Comparison of ENCODE assay signal across 28 mouse cellular contexts in the genomic region with DNA sequence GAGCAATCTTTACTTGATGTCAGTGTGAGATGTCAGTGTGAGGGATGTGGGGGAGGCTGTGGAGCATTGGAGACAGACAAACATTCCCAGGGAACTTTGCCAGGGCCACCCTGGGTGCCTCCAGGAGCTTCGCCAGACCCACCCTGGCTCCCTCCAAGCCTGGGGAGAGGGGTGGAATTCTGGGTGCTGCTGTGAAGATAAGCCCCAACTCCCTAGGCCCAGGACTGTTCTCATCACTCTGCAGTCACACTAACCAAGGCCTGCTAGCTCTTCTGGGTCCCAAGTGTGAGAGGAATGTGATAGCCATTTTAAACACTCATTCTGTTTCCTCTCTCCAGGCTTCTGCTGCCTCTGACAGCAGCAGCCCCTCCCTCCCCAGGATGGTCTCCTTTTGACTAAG. TPM values are rescaled to one million over a fixed set of nuclear protein-coding genes. Genes with fewer than 3 reads are reported as not detected.
DNase-seq lines count a peak whose midpoint lies in the region; ATAC-seq and TF ChIP-seq lines count a peak whose summit lies in the region.
"Had no signal": no experiment of that assay in that cellular context is flagged by ENCODE, and none has a peak within 500 bp of the region (broad histone marks: within the 10 kb centered on the region; RNA-seq: fewer than 3 reads in every experiment).

No protein-coding gene starts in this region.

- peaks cover 14% of the 10 kb centered on the region for H3K4me1 ChIP-seq in heart, embryonic 10.5 days
- peaks cover 2 to 18% of the 10 kb centered on the region in 2 experiments; a peak in 3 of 4 replicates for H3K4me1 ChIP-seq in heart, embryonic 14.5 days (ENCODE audit: control insufficient read depth in 2 of 2, insufficient read depth in 2 of 2, low read length in 2 of 2)
- H3K4me1 ChIP-seq in heart, postnatal 0 days (ENCODE audit: control insufficient read depth, insufficient read depth) = no peaks in the 10 kb centered on the region
- H3K4me1 ChIP-seq: embryonic facial prominence, embryonic 10.5 days; embryonic facial prominence, embryonic 13.5 days; forebrain, embryonic 12.5 days; forebrain, embryonic 15.5 days had no signal

- H3K27ac ChIP-seq in heart, embryonic 10.5 days = peak overlapping the region; percentile 42; the same call in 1 of the 2 replicates
- peak overlapping the region; percentile 19 to 55; a peak in 3 of 4 replicates for H3K27ac ChIP-seq in heart, embryonic 14.5 days (replicated peaks in 1 of 2; ENCODE audit: control insufficient read depth in 1 of 2, insufficient read depth in 1 of 2, low read depth in 2 of 2, low read length in 2 of 2)
- H3K27ac ChIP-seq in heart, postnatal 0 days (ENCODE audit: low read depth) = no peak overlapping the region
- H3K27ac ChIP-seq: embryonic facial prominence, embryonic 10.5 days; embryonic facial prominence, embryonic 13.5 days; forebrain, embryonic 12.5 days; forebrain, embryonic 15.5 days; hindbrain, embryonic 14.5 days; hindbrain, postnatal 0 days had no signal

- 47% methylated on average over 1 of the region's 1 CpGs for WGBS in heart, embryonic 10.5 days
- WGBS in heart, embryonic 14.5 days = 10% methylated on average over 1 of the region's 1 CpGs
- 31% methylated on average over 1 of the region's 1 CpGs for WGBS in heart, postnatal 0 days

- no peak overlapping the region for H3K4me2 ChIP-seq in heart, embryonic 14.5 days (ENCODE audit: low read length)
- no peak overlapping the region for H3K4me2 ChIP-seq in heart, postnatal 0 days (ENCODE audit: low read depth, low read length)
- H3K4me2 ChIP-seq: embryonic facial prominence, embryonic 13.5 days; forebrain, embryonic 12.5 days; forebrain, embryonic 15.5 days; hindbrain, embryonic 14.5 days had no signal

- intact Hi-C loops in heart, postnatal 25 days (cut with DNase I) = no loop called here

- no peaks in the 10 kb centered on the region for H3K36me3 ChIP-seq in heart, embryonic 10.5 days
- H3K36me3 ChIP-seq in heart, embryonic 14.5 days (ENCODE audit: control insufficient read depth, insufficient read depth, low read length) = no peaks in the 10 kb centered on the region
- H3K36me3 ChIP-seq in heart, postnatal 0 days (replicated peaks; ENCODE audit: control insufficient read depth, insufficient read depth, low read length) = no peaks in the 10 kb centered on the region
- H3K36me3 ChIP-seq: embryonic facial prominence, embryonic 10.5 days; embryonic facial prominence, embryonic 13.5 days; forebrain, embryonic 12.5 days; forebrain, embryonic 15.5 days had no signal

- no peaks in the 10 kb centered on the region for H3K27me3 ChIP-seq in heart, embryonic 10.5 days (ENCODE audit: insufficient read depth, poor library complexity, severe bottlenecking)
- no peaks in the 10 kb centered on the region for H3K27me3 ChIP-seq in heart, embryonic 14.5 days (ENCODE audit: control insufficient read depth, insufficient read depth, low read length)
- no peaks in the 10 kb centered on the region for H3K27me3 ChIP-seq in heart, postnatal 0 days (ENCODE audit: control insufficient read depth, insufficient read depth, low read length)
- H3K27me3 ChIP-seq: embryonic facial prominence, embryonic 13.5 days; forebrain, embryonic 12.5 days; forebrain, embryonic 15.5 days had no signal

- no peak overlapping the region for H3K4me3 ChIP-seq in heart, embryonic 10.5 days
- H3K4me3 ChIP-seq in heart, embryonic 14.5 days (ENCODE audit: control insufficient read depth in 1 of 2, insufficient read depth in 1 of 2, low read depth in 1 of 2, low read length in 2 of 2) = no peak overlapping the region
- no peak overlapping the region for H3K4me3 ChIP-seq in heart, postnatal 0 days (ENCODE audit: low read depth, low read length)
- H3K4me3 ChIP-seq: embryonic facial prominence, embryonic 10.5 days; embryonic facial prominence, embryonic 13.5 days; erythroblast, embryonic 14.5 days; forebrain, embryonic 12.5 days; forebrain, embryonic 15.5 days had no signal

- no peak for TF ChIP-seq CTCF in heart, postnatal 0 days (IDR thresholded peaks at IDR 0.05; ENCODE audit: low read depth)

- no peak for DNase-seq in heart, embryonic 10.5 days (ENCODE audit: low spot score)
- DNase-seq in heart, adult 18-20 months = no peak
- no peak for DNase-seq in heart, postnatal 25 days (ENCODE audit: low spot score)
- no peak for DNase-seq in heart, postnatal 0 days (ENCODE audit: low spot score)
- DNase-seq in heart, adult 9 months (ENCODE audit: low spot score in 2 of 2) = no peak
- DNase-seq in lung, postnatal 10 days = peak; percentile 15
- DNase-seq in lung, postnatal 25 days (ENCODE audit: low spot score) = no peak
- DNase-seq: adrenal gland, adult 8-10 months; adrenal gland, postnatal 25 days; cerebellum, adult 11-12 months; cerebellum, adult 8-10 months; cerebellum, postnatal 10 days; cerebellum, postnatal 36 days; embryo, embryonic 11 days; gastrocnemius, postnatal 25 days; kidney, adult 18-20 months had no signal

- H3K9me3 ChIP-seq in heart, embryonic 10.5 days = no peaks in the 10 kb centered on the region
- H3K9me3 ChIP-seq in heart, embryonic 14.5 days (ENCODE audit: control insufficient read depth, low read length) = peaks cover 8% of the 10 kb centered on the region
- H3K9me3 ChIP-seq in heart, postnatal 0 days (replicated peaks; ENCODE audit: control insufficient read depth, low read length) = no peaks in the 10 kb centered on the region; the same call in 1 of the 2 replicates
- H3K9me3 ChIP-seq: forebrain, embryonic 12.5 days; forebrain, embryonic 15.5 days had no signal

- H3K9ac ChIP-seq in heart, embryonic 14.5 days (ENCODE audit: low read length) = no peak overlapping the region
- no peak overlapping the region for H3K9ac ChIP-seq in heart, postnatal 0 days (replicated peaks; ENCODE audit: low read depth, low read length)
- H3K9ac ChIP-seq: embryonic facial prominence, embryonic 13.5 days; forebrain, embryonic 12.5 days; forebrain, embryonic 15.5 days; hindbrain, embryonic 14.5 days had no signal

- TF ChIP-seq EP300 in heart, postnatal 0 days (IDR thresholded peaks at IDR 0.05; ENCODE audit: low read depth) = no peak

- 0 out of 2 replicates have a peak, but pooled peaks have one; percentile 35 for ATAC-seq in heart, embryonic 14.5 days (ENCODE audit: insufficient number of reproducible peaks, insufficient read depth, low FRiP score, low read depth)
- ATAC-seq in heart, postnatal 0 days (ENCODE audit: insufficient read depth, low read depth) = peak; percentile 20; the same call in 1 of the 2 replicates
- ATAC-seq: activated CD4-positive, CD25-positive, alpha-beta regulatory T cell, adult 4 months; forebrain, embryonic 15.5 days; hindbrain, postnatal 0 days; inflammation-experienced regulatory T-cells, adult 6 months; intestine, embryonic 16.5 days had no signal

RNA-seq across cellular contexts. Expression of a gene that starts 16.5 kb away (rescaled TPM):
- polyA plus RNA-seq in heart, embryonic 10.5 days (2016; fragmentation: Nextera tagmentation; extraction: Ambion mirVana) = 0.23 and 0.39 TPM in 2 replicates
- under 1 TPM; 0.25 to 0.39 TPM for total RNA-seq in heart, adult 18-20 months (2021)
- 0.27 and 0.49 TPM in 2 replicates for polyA plus RNA-seq in heart, embryonic 14.5 days (2014; fragmentation: Nextera tagmentation; extraction: Ambion mirVana)
- total RNA-seq in heart, postnatal 25 days (2021) = under 1 TPM; 0.31 to 0.39 TPM
- total RNA-seq in heart, postnatal 0 days (2014; rRNA removed; ENCODE audit: low replicate concordance) = 0.38 TPM in 1 of 2 replicates, not detected in the other
- 0.14 and 0.18 TPM in 2 replicates for polyA plus RNA-seq in heart, postnatal 0 days (2015; fragmentation: Nextera tagmentation; extraction: Ambion mirVana)
- total RNA-seq: ES-E14 had no signal
- polyA plus RNA-seq: erythroblast, embryonic 14.5 days had no signal
